In genomic region chr2:86464442-86465109, GRCm38 (mm10) we compare ENCODE assay signal across 8 mouse cellular contexts. TPM values are rescaled to one million over a fixed set of nuclear protein-coding genes. Genes with fewer than 3 reads are reported as not detected.
DNase-seq lines count a peak whose midpoint lies in the region; ATAC-seq and TF ChIP-seq lines count a peak whose summit lies in the region.

No protein-coding gene starts in this region.

- ATAC-seq in embryonic facial prominence, embryonic 12.5 days (ENCODE audit: insufficient number of reproducible peaks, insufficient read depth, low FRiP score, low TSS enrichment): no peak
- ATAC-seq in heart, postnatal 0 days (ENCODE audit: insufficient read depth, low read depth): no peak

- peak; percentile 2 to 8 for DNase-seq in spleen, postnatal 14 days (ENCODE audit: low spot score in 2 of 2)
- no peak for DNase-seq in spleen, postnatal 36 days (ENCODE audit: low spot score in 2 of 2)
- DNase-seq in heart, postnatal 0 days (ENCODE audit: low spot score): peak; percentile 51
- peak; percentile 69 to 73 for DNase-seq in kidney, postnatal 4 days
- peak; percentile 1 to 9 for DNase-seq in lung, adult 18-20 months
- peak; percentile 26 for DNase-seq in ovary, postnatal 10 days (ENCODE audit: low spot score)
- DNase-seq in urinary bladder, postnatal 25 days (ENCODE audit: low spot score): peak; percentile 23

- H3K27me3 ChIP-seq in embryonic facial prominence, embryonic 12.5 days: no peaks in the 10 kb centered on the region
- no peaks in the 10 kb centered on the region for H3K27me3 ChIP-seq in heart, postnatal 0 days (ENCODE audit: control insufficient read depth, insufficient read depth, low read length)

- no peak overlapping the region for H3K4me3 ChIP-seq in embryonic facial prominence, embryonic 12.5 days
- H3K4me3 ChIP-seq in heart, postnatal 0 days (ENCODE audit: low read depth, low read length): no peak overlapping the region

- no peak overlapping the region for H3K27ac ChIP-seq in embryonic facial prominence, embryonic 12.5 days
- H3K27ac ChIP-seq in heart, postnatal 0 days (ENCODE audit: low read depth): no peak overlapping the region

- no peak overlapping the region for H3K9ac ChIP-seq in embryonic facial prominence, embryonic 12.5 days
- no peak overlapping the region for H3K9ac ChIP-seq in heart, postnatal 0 days (replicated peaks; ENCODE audit: low read depth, low read length)

- TF ChIP-seq EP300 in heart, postnatal 0 days (IDR thresholded peaks at IDR 0.05; ENCODE audit: low read depth): no peak

- H3K4me1 ChIP-seq in embryonic facial prominence, embryonic 12.5 days: no peaks in the 10 kb centered on the region
- no peaks in the 10 kb centered on the region for H3K4me1 ChIP-seq in heart, postnatal 0 days (ENCODE audit: control insufficient read depth, insufficient read depth)

- no peaks in the 10 kb centered on the region for H3K36me3 ChIP-seq in embryonic facial prominence, embryonic 12.5 days
- H3K36me3 ChIP-seq in heart, postnatal 0 days (replicated peaks; ENCODE audit: control insufficient read depth, insufficient read depth, low read length): no peaks in the 10 kb centered on the region

- H3K9me3 ChIP-seq in embryonic facial prominence, embryonic 12.5 days: no peaks in the 10 kb centered on the region
- H3K9me3 ChIP-seq in heart, postnatal 0 days (replicated peaks; ENCODE audit: control insufficient read depth, low read length): no peaks in the 10 kb centered on the region

- H3K4me2 ChIP-seq in embryonic facial prominence, embryonic 12.5 days (replicated peaks): 0 out of 2 replicates have a peak overlapping the region, but pooled peaks have one; percentile 15
- H3K4me2 ChIP-seq in heart, postnatal 0 days (ENCODE audit: low read depth, low read length): peak overlapping the region; percentile 47

- 32% methylated on average over 10 of the region's 10 CpGs for WGBS in embryonic facial prominence, embryonic 12.5 days
- 25% methylated on average over 10 of the region's 10 CpGs for WGBS in heart, postnatal 0 days

- peak; percentile 68 for TF ChIP-seq CTCF in heart, postnatal 0 days (IDR thresholded peaks at IDR 0.05; ENCODE audit: low read depth)

RNA-seq across cellular contexts. Expression of gene Olfr1066, which starts 8.5 kb away (rescaled TPM):
- polyA plus RNA-seq in embryonic facial prominence, embryonic 12.5 days (2016; fragmentation: Nextera tagmentation; extraction: Ambion mirVana): not detected in 2 replicates
- total RNA-seq in heart, postnatal 0 days (2014; rRNA removed; ENCODE audit: low replicate concordance): not detected in 2 replicates
- polyA plus RNA-seq in heart, postnatal 0 days (2015; fragmentation: Nextera tagmentation; extraction: Ambion mirVana): not detected in 2 replicates

RNA-seq across cellular contexts. Expression of gene Olfr1065, which starts 14.2 kb away (rescaled TPM):
- not detected in 2 replicates for polyA plus RNA-seq in embryonic facial prominence, embryonic 12.5 days (2016; fragmentation: Nextera tagmentation; extraction: Ambion mirVana)
- not detected in 2 replicates for total RNA-seq in heart, postnatal 0 days (2014; rRNA removed; ENCODE audit: low replicate concordance)
- not detected in 2 replicates for polyA plus RNA-seq in heart, postnatal 0 days (2015; fragmentation: Nextera tagmentation; extraction: Ambion mirVana)

RNA-seq across cellular contexts. Expression of gene Olfr228, which starts 22.6 kb away (rescaled TPM):
- polyA plus RNA-seq in embryonic facial prominence, embryonic 12.5 days (2016; fragmentation: Nextera tagmentation; extraction: Ambion mirVana): not detected in 2 replicates
- not detected in 2 replicates for total RNA-seq in heart, postnatal 0 days (2014; rRNA removed; ENCODE audit: low replicate concordance)
- polyA plus RNA-seq in heart, postnatal 0 days (2015; fragmentation: Nextera tagmentation; extraction: Ambion mirVana): not detected in 2 replicates

RNA-seq across cellular contexts. Expression of gene Olfr1062, which starts 38.0 kb away (rescaled TPM):
- polyA plus RNA-seq in embryonic facial prominence, embryonic 12.5 days (2016; fragmentation: Nextera tagmentation; extraction: Ambion mirVana): not detected in 2 replicates
- total RNA-seq in heart, postnatal 0 days (2014; rRNA removed; ENCODE audit: low replicate concordance): not detected in 2 replicates
- not detected in 2 replicates for polyA plus RNA-seq in heart, postnatal 0 days (2015; fragmentation: Nextera tagmentation; extraction: Ambion mirVana)

RNA-seq across cellular contexts. Expression of gene Olfr1076, which starts 43.7 kb away (rescaled TPM):
- polyA plus RNA-seq in embryonic facial prominence, embryonic 12.5 days (2016; fragmentation: Nextera tagmentation; extraction: Ambion mirVana): not detected in 2 replicates
- total RNA-seq in heart, postnatal 0 days (2014; rRNA removed; ENCODE audit: low replicate concordance): not detected in 2 replicates
- not detected in 2 replicates for polyA plus RNA-seq in heart, postnatal 0 days (2015; fragmentation: Nextera tagmentation; extraction: Ambion mirVana)

Comparison
In these comparisons a context has a peak if more than half of its experiments do, and no peak if none do; other contexts are left out.
1. DNase-seq: peak in spleen, postnatal 14 days (2 of 2), heart, postnatal 0 days (single experiment), kidney, postnatal 4 days (2 of 2), lung, adult 18-20 months (2 of 2), ovary, postnatal 10 days (single experiment) and urinary bladder, postnatal 25 days (single experiment); none in spleen, postnatal 36 days (0 of 2).